Mouse (Mus musculus): ENCODE measurements around the gene Olfr103. TPM values are rescaled to one million over a fixed set of nuclear protein-coding genes. Genes with fewer than 3 reads are reported as not detected.

The Olfr103 gene
- total RNA-seq (2021): not detected
- long read RNA-seq: 0 reads

DNA sequence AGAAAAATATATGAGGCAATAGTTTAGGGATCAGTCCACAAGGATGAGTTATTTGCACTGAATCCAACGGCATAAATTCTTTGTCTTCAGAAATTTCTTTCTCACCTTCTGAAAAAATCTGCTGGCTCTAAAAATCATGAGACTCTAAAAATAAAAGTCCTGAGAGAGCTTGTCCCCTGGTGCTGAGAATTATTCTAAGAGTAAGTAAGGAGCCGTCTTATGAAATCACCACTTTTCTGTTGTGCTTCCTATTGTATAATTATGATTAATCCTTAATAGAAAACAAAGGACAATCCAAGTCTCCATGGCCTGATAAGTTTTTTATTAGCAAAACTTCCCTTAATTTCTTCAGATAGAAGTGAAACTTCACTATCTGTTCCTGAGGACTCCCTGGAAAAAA is at the start of gene Olfr103:
TSS of gene Olfr103 (minus strand) at position 101 of the 400 bp plus-strand sequence.
- DNase-seq (ENCODE audit: low spot score in 2 of 2): no peak

DNA sequence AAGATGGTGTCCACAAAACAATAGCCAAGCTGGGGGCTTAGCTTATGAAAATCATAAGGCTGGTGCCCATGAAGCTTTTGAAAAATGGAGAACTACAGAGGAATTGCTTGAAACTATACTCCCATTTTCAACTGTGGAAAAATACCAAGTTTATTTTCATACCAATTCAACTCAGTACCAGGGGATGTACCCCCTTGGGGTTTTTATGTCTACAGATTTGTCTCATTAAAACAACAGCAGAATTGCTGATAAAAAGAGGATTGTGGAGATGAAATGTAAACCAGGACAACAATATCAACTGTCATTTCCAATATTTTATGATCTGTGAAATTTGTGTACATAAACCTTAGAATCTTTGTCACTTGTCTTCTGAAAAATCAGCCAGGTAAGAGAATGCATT is 39.2 kb upstream of the Olfr103 start, which contains the start of gene Olfr105-ps:
TSS of gene Olfr105-ps (plus strand) at position 301 of the 400 bp plus-strand sequence.
- no peak for DNase-seq (ENCODE audit: low spot score in 2 of 2)

DNA sequence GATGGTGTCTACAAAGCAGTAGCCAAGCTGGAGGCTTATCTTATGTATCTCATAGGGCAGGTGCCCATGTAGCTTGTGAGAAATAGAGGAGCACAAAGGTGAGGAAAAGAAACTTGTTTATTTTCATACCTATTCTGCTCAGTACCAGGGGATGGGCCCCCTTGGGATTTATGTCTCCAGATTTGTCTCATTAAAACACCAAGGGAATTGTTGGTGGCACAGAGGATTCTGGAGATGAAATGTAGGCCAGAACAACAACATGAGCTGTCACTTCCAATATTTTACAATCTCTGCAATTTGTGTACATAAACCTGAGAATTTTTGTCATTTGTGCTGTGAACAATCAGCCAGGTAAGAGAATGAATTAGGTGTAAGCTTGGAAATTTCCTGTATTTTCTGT is 19.8 kb upstream of the Olfr103 start, which contains the start of gene Olfr104-ps:
TSS of gene Olfr104-ps (plus strand) at position 301 of the 400 bp plus-strand sequence.
- DNase-seq (ENCODE audit: low spot score in 2 of 2): no peak

DNA sequence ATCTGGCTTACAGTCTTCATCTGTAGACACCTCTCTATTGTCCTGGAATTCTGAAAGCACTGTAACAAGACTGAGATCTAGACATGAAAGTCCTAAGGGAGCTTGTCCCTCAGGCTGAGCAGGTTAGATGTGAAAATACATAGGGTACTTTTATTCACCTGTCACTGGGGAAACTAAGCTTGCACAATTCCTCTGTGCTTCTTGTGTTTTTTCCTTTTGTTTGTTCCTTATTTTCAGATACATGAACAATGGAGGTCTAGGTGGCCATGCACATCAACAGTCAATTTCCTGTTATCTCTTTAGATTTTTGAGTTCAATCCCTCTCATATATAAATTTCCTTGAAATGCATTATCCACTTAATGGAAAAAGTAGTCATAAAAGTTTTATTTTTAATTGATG is 22.5 kb downstream of the Olfr103 start, which contains the start of gene Olfr102:
TSS of gene Olfr102 (minus strand) at position 101 of the 400 bp plus-strand sequence.
- DNase-seq (ENCODE audit: low spot score in 2 of 2): no peak

DNA sequence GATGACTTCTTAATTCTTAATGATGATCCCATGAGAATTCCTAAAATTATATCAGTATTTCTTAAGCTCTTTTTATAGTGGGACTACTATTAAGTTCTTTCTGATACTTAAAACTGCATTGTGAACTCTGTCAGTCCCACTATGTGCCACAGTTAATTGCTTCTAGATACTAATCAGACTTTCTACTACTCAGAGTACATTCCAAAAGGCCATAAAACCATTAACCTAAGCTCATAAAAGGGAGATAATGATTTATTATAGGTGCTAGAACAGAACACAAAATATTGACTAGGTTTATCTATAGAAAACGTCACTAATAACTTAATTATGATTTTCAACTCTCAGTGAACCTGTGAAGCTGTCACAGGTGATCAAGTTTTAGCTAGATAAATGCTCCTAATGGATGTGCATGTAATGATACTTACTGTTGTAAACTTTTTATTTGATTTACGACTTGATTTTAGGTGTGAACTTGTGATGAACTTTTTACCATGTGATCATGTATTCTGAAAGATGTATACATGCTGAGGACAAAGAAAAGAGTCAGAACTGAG is 29.3 kb downstream of the Olfr103 start:
- DNase-seq (ENCODE audit: low spot score in 2 of 2): no peak

DNA sequence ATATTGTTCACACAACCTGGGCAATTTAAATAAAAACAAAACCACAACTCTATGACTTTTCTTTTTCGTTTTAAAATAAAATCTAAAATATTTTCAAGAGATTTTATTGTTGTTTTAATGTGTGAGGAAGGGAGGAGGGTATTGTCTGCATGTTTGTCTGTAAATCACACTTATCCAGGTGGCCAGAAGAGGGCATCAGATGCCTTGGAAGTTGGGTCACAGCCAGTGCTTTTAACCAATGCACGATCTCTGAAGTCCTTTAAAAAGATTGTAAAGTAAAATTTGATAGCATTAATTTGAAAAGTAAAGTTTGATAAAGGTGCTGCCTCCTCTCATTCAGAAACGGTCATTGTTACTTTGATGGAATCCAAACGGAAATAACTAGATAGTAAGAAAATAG is 31.0 kb downstream of the Olfr103 start:
- no peak for DNase-seq (ENCODE audit: low spot score in 2 of 2)

DNA sequence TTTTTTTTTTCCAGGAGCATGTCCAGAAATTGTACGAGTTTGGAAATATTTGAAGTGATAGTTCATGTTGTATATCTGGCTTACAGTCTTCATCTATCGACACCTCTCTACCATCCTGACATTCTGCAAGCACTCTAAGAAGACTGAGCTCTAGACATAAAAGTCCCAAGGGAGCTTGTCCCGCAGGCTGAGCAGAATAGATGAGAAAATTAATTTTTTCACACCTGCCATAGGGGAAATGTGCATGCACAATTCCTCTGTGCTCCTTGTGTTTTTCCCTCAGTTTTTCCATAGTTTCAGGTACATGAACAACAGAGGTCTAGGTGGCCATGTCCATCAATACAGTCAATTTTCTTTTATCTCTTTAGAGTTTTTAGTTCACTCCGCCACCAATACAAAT is 35.3 kb downstream of the Olfr103 start, which contains the start of gene Olfr101:
TSS of gene Olfr101 (minus strand) at position 101 of the 400 bp plus-strand sequence.
- no peak for DNase-seq (ENCODE audit: low spot score in 2 of 2)

Other genes starting within 250 kb of the Olfr103 start
- not detected for gene Olfr91, start 241.4 kb downstream of the Olfr103 start, total RNA-seq (2021)
- gene Olfr92, start 219.6 kb downstream of the Olfr103 start, total RNA-seq (2021): not detected
- not detected for gene Olfr93, start 178.2 kb downstream of the Olfr103 start, total RNA-seq (2021)
- not detected for gene Ubd, start 145.8 kb downstream of the Olfr103 start, total RNA-seq (2021)
- gene Olfr94, start 138.7 kb downstream of the Olfr103 start, total RNA-seq (2021): not detected
- not detected for gene Olfr95, start 126.6 kb downstream of the Olfr103 start, total RNA-seq (2021)
- not detected for gene Olfr96, start 119.6 kb downstream of the Olfr103 start, total RNA-seq (2021)
- not detected for gene Olfr97, start 102.4 kb downstream of the Olfr103 start, total RNA-seq (2021)
- gene Olfr98, start 75.9 kb downstream of the Olfr103 start, total RNA-seq (2021): not detected
- 1 to 10 TPM; 1.7 to 2.5 TPM for gene H2-M3, start 69.5 kb downstream of the Olfr103 start, total RNA-seq (2021)
- not detected for gene Olfr99, start 56.2 kb downstream of the Olfr103 start, total RNA-seq (2021)
- gene Olfr101, start 35.4 kb downstream of the Olfr103 start, total RNA-seq (2021): not detected
- not detected for gene Olfr102, start 22.6 kb downstream of the Olfr103 start, total RNA-seq (2021)
- gene Olfr104-ps, start 19.9 kb upstream of the Olfr103 start, total RNA-seq (2021): not detected
- gene Olfr105-ps, start 39.3 kb upstream of the Olfr103 start, total RNA-seq (2021): not detected
- not detected for gene Olfr106-ps, start 50.7 kb upstream of the Olfr103 start, total RNA-seq (2021)
- gene Olfr107, start 59.5 kb upstream of the Olfr103 start, total RNA-seq (2021): under 1 TPM in 1 of 2 experiments, not detected in 1; 0.11 TPM
- not detected for gene Olfr108, start 105.8 kb upstream of the Olfr103 start, total RNA-seq (2021)
- not detected for gene Olfr109, start 119.2 kb upstream of the Olfr103 start, total RNA-seq (2021)
- gene H2-M2, start 143.9 kb upstream of the Olfr103 start, total RNA-seq (2021): not detected
- not detected for gene Olfr110, start 152.8 kb upstream of the Olfr103 start, total RNA-seq (2021)
- not detected for gene Olfr111, start 168.3 kb upstream of the Olfr103 start, total RNA-seq (2021)
- not detected for gene Olfr112, start 229.8 kb upstream of the Olfr103 start, total RNA-seq (2021)
- not detected for gene Olfr113, start 238.0 kb upstream of the Olfr103 start, total RNA-seq (2021)